Mouse (Mus musculus) olfactory bulb, adult 2 months (tissue): ENCODE measurements at regions not wholly inside any gene's neighbourhood (a gene's known extent, or its start where the extent isn't known, plus 50 kb on each side); places are given as distances from the start of the nearest gene placed in this dataset.

Experiments used
- H3K27ac ChIP-seq: fragments of 200-500 bp; 2 replicates; pipeline ENCODE4 v1.5.1; 2012; ENCODE audit warnings: low read depth, low read length; ENCODE audit not compliant: insufficient read depth
- H3K4me1 ChIP-seq: fragments of 200-500 bp; 2 replicates; pipeline ENCODE4 v1.6.1; 2012; ENCODE audit warnings: low read length; ENCODE audit not compliant: control insufficient read depth, insufficient read depth
- H3K4me3 ChIP-seq: fragments of 200-500 bp; 2 replicates; pipeline ENCODE4 v1.5.1; 2012; ENCODE audit warnings: mild to moderate bottlenecking, low read depth, low read length, moderate library complexity; ENCODE audit not compliant: insufficient read depth
- CTCF ChIP-seq: fragments of 200-500 bp; IDR thresholded peaks from 2 replicates; pipeline ENCODE4 v1.5.1; 2012; ENCODE audit warnings: low read depth, mild to moderate bottlenecking, low read length, moderate library complexity; ENCODE audit not compliant: insufficient read depth
- POLR2A ChIP-seq: fragments of 200-500 bp; IDR thresholded peaks from 2 replicates; pipeline ENCODE4 v1.6.1; 2012; ENCODE audit warnings: mild to moderate bottlenecking, low read depth, low read length, moderate library complexity; ENCODE audit not compliant: insufficient read depth
- WGBS: fragments of 180-500 bp; shearing (Covaris S2); methylation state at CpG from one replicate; pipeline ENCODE4 v1.1.7; 2018; 5-methylcytosine and 5-hydroxymethylcytosine counted together

DNA sequence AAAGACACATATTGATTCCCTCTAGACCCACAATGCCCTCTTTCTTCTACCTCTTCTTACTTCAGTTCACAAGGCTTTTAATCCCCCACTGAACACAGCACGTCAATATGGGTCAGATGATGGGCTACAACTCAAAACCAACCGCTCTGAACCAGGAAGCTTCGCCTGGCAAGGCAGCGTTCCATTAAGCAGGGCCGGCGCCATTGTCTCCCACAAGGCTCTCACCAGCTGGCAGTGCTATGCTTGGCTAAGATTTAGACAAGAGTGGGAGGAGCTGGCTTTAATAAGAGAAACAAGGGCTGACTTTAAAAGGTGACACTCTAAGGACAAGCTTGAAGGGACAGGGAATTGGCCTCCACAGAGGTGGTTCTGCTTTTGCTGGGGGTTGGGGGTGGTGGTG lies 192.3 kb upstream of the Slc24a2 start:
- WGBS, result 39% methylated on average over 6 of the region's 6 CpGs
- Histone ChIP-seq H3K4me3 (no peak overlapping the region), H3K27ac (no peak overlapping the region), H3K4me1 (no peaks in the 10 kb centered on the region)
- TF ChIP-seq CTCF, result no peak
- no peak for TF ChIP-seq POLR2A

DNA sequence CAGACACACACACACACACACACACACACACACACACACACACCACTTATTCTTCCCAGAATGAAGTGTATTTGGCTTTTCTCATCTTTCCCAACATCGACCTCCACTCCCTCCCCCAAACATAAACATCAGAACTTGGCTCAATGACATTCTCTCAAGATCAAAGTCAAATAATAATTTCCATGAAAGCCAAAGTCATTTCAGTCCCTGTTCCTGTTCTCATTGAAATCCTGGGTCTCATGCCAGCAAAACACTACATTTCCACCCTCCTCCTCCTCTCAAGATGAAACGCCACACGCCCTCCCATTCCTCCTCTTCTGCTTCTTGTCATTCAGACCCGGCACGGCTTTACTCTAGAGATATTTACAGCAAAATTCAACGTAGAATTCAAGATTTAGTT lies 173.1 kb upstream of the Slc24a2 start:
- TF ChIP-seq CTCF (no peak), POLR2A (no peak)
- WGBS, result 23% methylated on average over 6 of the region's 6 CpGs
- H3K4me3 ChIP-seq, result peak overlapping the region; percentile 0; the same call in 1 of the 2 replicates
- H3K27ac ChIP-seq, result no peak overlapping the region
- H3K4me1 ChIP-seq, result no peaks in the 10 kb centered on the region; the same call in 1 of the 2 replicates

DNA sequence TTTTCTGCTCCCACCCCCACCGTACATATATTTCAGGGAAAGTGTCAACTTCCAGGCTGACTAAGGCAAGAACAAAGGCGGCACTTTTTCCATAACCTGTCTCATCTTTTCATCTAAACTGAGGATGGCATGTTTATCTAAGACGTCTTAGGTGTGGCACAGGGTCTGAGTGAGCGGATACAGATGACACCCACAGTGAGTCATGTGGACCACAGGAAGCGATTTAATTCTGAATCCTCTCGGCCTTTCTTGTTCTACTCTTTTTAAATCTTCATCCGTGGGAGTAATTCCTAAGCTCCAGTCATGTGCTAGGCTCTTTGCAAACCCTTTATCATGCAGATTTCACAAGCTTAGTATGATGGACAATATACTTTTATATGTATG lies 171.9 kb upstream of the Slc24a2 start:
- H3K27ac ChIP-seq, result no peak overlapping the region
- no peaks in the 10 kb centered on the region; the same call in 1 of the 2 replicates for H3K4me1 ChIP-seq
- WGBS, result 50% methylated on average over 7 of the region's 7 CpGs
- TF ChIP-seq CTCF, result no peak
- no peak for TF ChIP-seq POLR2A
- no peak overlapping the region for H3K4me3 ChIP-seq

DNA sequence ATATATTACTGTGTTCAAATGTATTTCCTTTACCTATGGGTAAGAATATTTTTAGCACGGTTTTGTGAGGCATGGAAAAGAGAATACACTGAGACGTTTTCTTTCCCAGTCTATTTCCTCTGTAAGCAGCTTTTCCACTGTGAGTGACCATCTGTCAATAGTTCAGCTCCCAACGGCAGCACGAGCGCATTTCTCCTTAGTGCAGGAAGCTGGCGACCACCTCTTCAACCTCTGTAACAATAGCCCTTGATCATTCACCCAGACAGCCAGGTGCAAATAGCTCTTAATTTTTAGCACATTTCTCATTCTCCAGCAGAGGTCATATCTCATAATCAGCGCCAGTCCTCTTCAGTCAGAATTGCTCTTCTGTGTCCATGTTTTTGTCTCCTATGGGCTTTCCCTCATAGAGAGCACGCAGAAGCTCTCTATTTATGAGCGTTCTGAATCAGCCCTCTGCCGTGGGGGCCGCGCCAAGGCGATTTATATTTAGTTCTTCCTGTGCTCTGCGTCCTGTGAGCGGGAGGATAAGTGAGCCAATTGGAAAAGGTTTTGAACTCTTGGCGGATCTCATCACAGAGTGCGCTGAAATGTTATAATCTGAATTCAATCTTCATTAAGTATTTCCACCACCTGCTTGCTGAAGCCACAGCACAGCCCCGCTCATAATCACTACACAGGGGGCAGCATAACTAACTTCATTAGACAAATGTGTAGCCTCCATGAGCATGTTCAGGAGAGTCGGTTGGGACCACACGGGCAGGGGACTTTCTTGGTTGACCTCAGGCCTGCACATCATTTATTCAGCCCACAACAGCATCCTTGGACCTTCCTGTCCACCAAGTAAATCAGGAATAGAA lies 171.3 kb upstream of the Slc24a2 start:
- Histone ChIP-seq H3K27ac (no peak overlapping the region), H3K4me1 (no peaks in the 10 kb centered on the region; the same call in 1 of the 2 replicates), H3K4me3 (no peak overlapping the region)
- TF ChIP-seq POLR2A (no peak), CTCF (no peak)
- 36% methylated on average over 20 of the region's 20 CpGs for WGBS

DNA sequence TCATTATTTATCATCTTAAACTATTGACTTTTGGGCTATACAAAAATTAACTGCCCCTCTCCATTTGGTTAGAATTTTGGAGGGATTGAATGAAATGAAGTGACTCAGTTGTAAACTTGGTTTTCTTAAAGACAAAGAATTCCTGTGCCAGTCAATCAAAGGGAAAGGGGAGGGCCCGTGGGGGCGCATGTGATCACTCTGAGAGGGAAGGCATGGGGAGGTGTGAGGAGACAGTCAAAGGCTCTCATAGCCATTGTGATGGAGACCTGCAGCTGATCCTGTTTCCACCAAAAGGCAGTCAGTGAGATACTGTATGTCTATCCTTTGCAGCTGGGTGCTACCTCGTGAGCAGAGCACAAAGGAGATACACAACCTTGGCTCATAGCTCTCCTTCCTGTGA lies 156.6 kb upstream of the Slc24a2 start:
- no peak overlapping the region for H3K27ac ChIP-seq
- TF ChIP-seq CTCF, result no peak
- WGBS, result 88% methylated on average over 3 of the region's 3 CpGs
- H3K4me3 ChIP-seq, result no peak overlapping the region
- no peaks in the 10 kb centered on the region for H3K4me1 ChIP-seq

DNA sequence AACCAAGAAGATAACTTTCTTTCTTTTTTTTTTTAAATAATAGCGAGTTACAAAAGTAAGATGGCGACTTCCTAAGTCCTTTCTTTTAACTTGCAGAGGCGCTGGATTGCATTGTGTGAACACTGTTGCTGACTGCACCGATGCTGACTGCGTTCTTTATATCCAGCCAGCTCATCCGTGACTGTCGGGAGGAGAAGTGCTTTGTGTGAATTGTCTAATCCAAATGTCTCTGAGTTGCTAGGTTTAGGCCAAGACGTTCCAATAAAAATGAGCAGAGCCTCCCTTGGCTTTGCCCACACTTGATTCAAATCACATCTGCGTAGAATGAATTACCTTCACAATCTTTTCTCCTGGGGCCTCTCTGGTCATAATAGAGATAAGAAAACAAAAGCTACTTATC lies 156.0 kb upstream of the Slc24a2 start:
- Histone ChIP-seq H3K4me1 (no peaks in the 10 kb centered on the region), H3K27ac (no peak overlapping the region), H3K4me3 (no peak overlapping the region)
- TF ChIP-seq POLR2A, result no peak
- no peak for TF ChIP-seq CTCF
- WGBS, result 73% methylated on average over 9 of the region's 9 CpGs

DNA sequence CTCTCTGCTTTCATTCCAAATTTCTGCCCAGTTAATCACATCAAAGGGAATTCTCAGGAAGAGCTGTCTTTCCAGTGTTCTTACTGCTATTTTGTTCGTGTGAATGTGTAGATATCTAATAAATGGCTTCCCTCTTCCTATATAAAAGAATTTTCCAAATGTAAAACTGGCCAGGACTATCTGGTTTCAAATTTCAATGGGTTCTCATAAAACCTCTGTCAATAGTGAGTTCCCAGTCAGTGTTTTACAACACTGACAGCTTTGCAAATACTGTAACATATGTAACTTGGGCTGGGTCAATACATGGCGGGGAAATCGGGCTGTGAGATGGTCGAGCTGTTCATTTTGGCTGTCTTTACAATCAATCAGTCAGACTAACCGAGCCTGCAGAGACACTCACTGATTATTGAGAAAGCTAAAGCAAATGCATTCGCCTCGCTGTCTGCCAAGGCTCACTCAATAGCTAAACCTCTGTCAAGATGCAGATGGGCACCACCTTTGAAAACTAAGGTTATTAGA lies 155.0 kb upstream of the Slc24a2 start:
- H3K27ac ChIP-seq, result no peak overlapping the region
- 61% methylated on average over 7 of the region's 7 CpGs for WGBS
- no peak for TF ChIP-seq CTCF
- TF ChIP-seq POLR2A, result no peak
- no peaks in the 10 kb centered on the region for H3K4me1 ChIP-seq
- no peak overlapping the region for H3K4me3 ChIP-seq

DNA sequence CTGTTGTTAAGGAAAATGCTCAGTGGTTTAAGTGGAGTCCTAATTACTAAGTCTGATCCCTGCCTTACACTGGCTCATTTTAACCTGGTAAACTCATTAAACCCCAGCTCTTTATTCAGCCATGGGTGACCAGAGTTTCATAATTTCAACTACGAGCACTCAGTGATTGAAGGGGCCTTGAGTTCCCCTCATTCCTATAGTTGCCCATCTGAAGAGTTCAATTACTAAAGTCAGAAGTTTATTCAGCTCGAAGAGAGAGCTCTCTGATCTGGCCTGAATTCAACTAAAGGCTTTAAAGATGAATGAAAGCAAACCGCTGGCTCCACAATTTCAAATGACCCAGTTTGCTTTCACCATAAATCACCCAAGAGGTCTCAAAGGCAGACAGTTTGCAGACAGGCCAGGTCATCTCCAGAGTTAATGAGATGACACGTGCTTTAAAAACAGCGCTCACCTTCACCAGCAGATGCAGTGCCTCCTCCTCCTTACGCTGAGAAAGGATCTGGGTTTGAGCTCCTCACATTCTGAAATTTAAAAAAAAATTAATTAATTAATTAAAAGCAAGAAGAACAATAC lies 154.3 kb upstream of the Slc24a2 start:
- TF ChIP-seq CTCF (no peak), POLR2A (no peak)
- WGBS, result 66% methylated on average over 6 of the region's 6 CpGs
- H3K4me3 ChIP-seq, result no peak overlapping the region
- no peaks in the 10 kb centered on the region for H3K4me1 ChIP-seq
- no peak overlapping the region for H3K27ac ChIP-seq

DNA sequence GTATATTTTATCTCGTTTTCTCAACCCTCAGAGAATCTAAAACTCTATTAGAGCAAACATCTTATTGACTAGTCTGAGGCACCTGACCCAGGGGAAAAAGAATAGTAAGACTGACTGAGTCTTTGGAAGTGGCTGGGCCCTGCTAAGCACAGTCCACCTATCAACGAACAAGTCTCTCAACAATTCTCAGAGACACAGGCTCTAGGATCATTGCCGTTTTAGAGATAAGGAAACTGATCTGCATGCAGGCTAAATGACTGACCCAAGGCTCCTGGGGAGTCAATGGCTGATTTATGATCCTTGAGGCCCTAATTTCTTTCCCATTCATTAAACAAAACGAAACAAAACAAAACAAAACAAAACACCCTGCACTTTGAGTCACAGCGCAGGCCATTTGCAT lies 150.4 kb upstream of the Slc24a2 start:
- Histone ChIP-seq H3K4me3 (no peak overlapping the region), H3K27ac (no peak overlapping the region), H3K4me1 (no peaks in the 10 kb centered on the region)
- WGBS, result 89% methylated on average over 5 of the region's 5 CpGs
- TF ChIP-seq CTCF (no peak), POLR2A (no peak)
